Mouse (Mus musculus) heart, embryonic 14.5 days (tissue): ENCODE measurements around the gene Mcu. TPM values are rescaled to one million over a fixed set of nuclear protein-coding genes. Genes with fewer than 3 reads are reported as not detected.
A peak's percentile ranks its signal among the peaks of the same experiment; 100 is the strongest.

ENCODE experiments used
- ATAC-seq: fragments of 200-750 bp; cut with Nextera tagmentation; 2 replicates; pipeline ENCODE4 v1.8.0; 2017; ENCODE audit warnings: low read depth, moderate TSS enrichment; ENCODE audit not compliant: insufficient number of reproducible peaks, insufficient read depth, low FRiP score
- H3K27ac ChIP-seq, 2 experiments: fragments of 200-500 bp in 1 of 2; fragments of 300-500 bp in 1 of 2; sonication (generic) in 1 of 2; replicated peaks in 1 of 2; 2 replicates each; pipeline ENCODE4 v1.5.1; 2012 to 2014; ENCODE audit warnings: low read depth in 2 of 2, low read length in 2 of 2, control low read depth in 1 of 2, mild to moderate bottlenecking in 1 of 2, mixed read lengths in 1 of 2; ENCODE audit not compliant: control insufficient read depth in 1 of 2, insufficient read depth in 1 of 2
- H3K27me3 ChIP-seq: fragments of 300-500 bp; sonication (generic); 2 replicates; pipeline ENCODE4 v1.6.1; 2014; ENCODE audit warnings: mild to moderate bottlenecking, low read length, control low read depth; ENCODE audit not compliant: control insufficient read depth, insufficient read depth
- H3K36me3 ChIP-seq: fragments of 300-500 bp; sonication (generic); 2 replicates; pipeline ENCODE4 v1.6.1; 2014; ENCODE audit warnings: mild to moderate bottlenecking, control low read depth, low read length, mixed read lengths; ENCODE audit not compliant: control insufficient read depth, insufficient read depth
- H3K4me1 ChIP-seq, 2 experiments: fragments of 200-500 bp in 1 of 2; fragments of 300-500 bp in 1 of 2; sonication (generic) in 1 of 2; 2 replicates each; pipeline ENCODE4 v1.6.1; 2012 to 2014; ENCODE audit warnings: low read length in 2 of 2, control low read depth in 1 of 2, mixed read lengths in 1 of 2; ENCODE audit not compliant: control insufficient read depth in 2 of 2, insufficient read depth in 2 of 2
- H3K4me2 ChIP-seq: fragments of 300-500 bp; sonication (generic); 2 replicates; pipeline ENCODE4 v1.6.1; 2014; ENCODE audit warnings: mild to moderate bottlenecking, low read length
- H3K4me3 ChIP-seq, 2 experiments: fragments of 200-500 bp in 1 of 2; fragments of 300-500 bp in 1 of 2; sonication (generic) in 1 of 2; 2 replicates each; pipeline ENCODE4 v1.5.1; 2012 to 2014; ENCODE audit warnings: low read length in 2 of 2, mild to moderate bottlenecking in 2 of 2, control low read depth in 1 of 2, low read depth in 1 of 2, moderate library complexity in 1 of 2; ENCODE audit not compliant: control insufficient read depth in 1 of 2, insufficient read depth in 1 of 2
- H3K9ac ChIP-seq: fragments of 300-500 bp; sonication (generic); 2 replicates; pipeline ENCODE4 v1.6.1; 2014; ENCODE audit warnings: mild to moderate bottlenecking, low read length
- H3K9me3 ChIP-seq: fragments of 300-500 bp; sonication (generic); 2 replicates; pipeline ENCODE4 v1.6.1; 2016; ENCODE audit warnings: low read length, control low read depth; ENCODE audit not compliant: control insufficient read depth
- WGBS: fragments of 180-500 bp; shearing (Covaris S2); extraction: QIAGEN DNeasy Blood & Tissue Kit; methylation state at CpG from one replicate; pipeline ENCODE4 v1.1.7; 2014; 5-methylcytosine and 5-hydroxymethylcytosine counted together
- polyA plus RNA-seq: library from polyadenylated mRNA; unstranded; fragments of >200 nt; fragmentation: Nextera tagmentation; extraction: Ambion mirVana; gene quantifications from 2 replicates; pipeline ENCODE4 v1.2.1, GENCODE M21; 2014

The Mcu gene
- polyA plus RNA-seq, 1 experiment from 2014 or later = 28.8 TPM

GRCm38 (mm10) chr10:59402899-59403792 is 213.3 kb downstream of the Mcu start, which contains the start of gene Pla2g12b:
Pla2g12b (plus strand) TSS chr10:59403660.
- Histone ChIP-seq H3K4me2 (peak within 1 kb of the TSS; percentile 58), H3K27ac (no peak within 1 kb of the TSS), H3K27me3 (no peaks in the 10 kb centered on the region), H3K4me1 (peaks cover 14 to 15% of the 10 kb centered on the region in 2 experiments), H3K9ac (peak within 1 kb of the TSS; percentile 55; the same call in 1 of the 2 replicates), H3K9me3 (no peaks in the 10 kb centered on the region), H3K36me3 (no peaks in the 10 kb centered on the region), H3K4me3 (no peak within 1 kb of the TSS)
- ATAC-seq = no peak
- 28% methylated on average over 21 of the region's 21 CpGs for WGBS

Other genes starting within 250 kb of the Mcu start
- 7.6 and 11.6 TPM in 2 replicates for gene Gm10273, start 221.1 kb downstream of the Mcu start, polyA plus RNA-seq
- gene Pla2g12b, start 213.0 kb downstream of the Mcu start, polyA plus RNA-seq = 0.50 and 0.55 TPM in 2 replicates
- gene Oit3, start 174.9 kb downstream of the Mcu start, polyA plus RNA-seq = 4.7 and 5.6 TPM in 2 replicates
- not detected in 2 replicates for gene Gm10322, start 629 bp downstream of the Mcu start, polyA plus RNA-seq
- gene Micu1, start 85.8 kb upstream of the Mcu start, polyA plus RNA-seq = 39.0 and 42.5 TPM in 2 replicates